Mouse (Mus musculus) ES-Bruce4 (cell line): ENCODE measurements at regions not wholly inside any gene's neighbourhood (a gene's known extent, or its start where the extent isn't known, plus 50 kb on each side); places are given as distances from the start of the nearest gene placed in this dataset.

Source experiments
- H3K27ac ChIP-seq: 2 replicates; pipeline ENCODE4 v1.5.1; 2012; ENCODE audit warnings: low read length, inconsistent platforms; ENCODE audit not compliant: insufficient read depth
- H3K27me3 ChIP-seq: 2 replicates; pipeline ENCODE4 v1.6.1; 2012; ENCODE audit warnings: mild to moderate bottlenecking, low read length, inconsistent platforms; ENCODE audit not compliant: control insufficient read depth, poor library complexity, insufficient read depth, severe bottlenecking
- H3K36me3 ChIP-seq: 2 replicates; pipeline ENCODE4 v1.6.1; 2012; ENCODE audit warnings: inconsistent platforms, mild to moderate bottlenecking, low read length, moderate library complexity; ENCODE audit not compliant: control insufficient read depth, poor library complexity, insufficient read depth, severe bottlenecking
- H3K4me1 ChIP-seq: one replicate; pipeline ENCODE4 v1.8.1; 2011; ENCODE audit warnings: low read length; ENCODE audit not compliant: control insufficient read depth, insufficient read depth
- H3K4me3 ChIP-seq: 2 replicates; pipeline ENCODE4 v1.5.1; 2011; ENCODE audit warnings: low read depth, mild to moderate bottlenecking, low read length
- H3K9ac ChIP-seq: 2 replicates; pipeline ENCODE4 v1.6.1; 2012; ENCODE audit warnings: low read depth, mild to moderate bottlenecking, inconsistent platforms; ENCODE audit not compliant: poor library complexity, severe bottlenecking
- H3K9me3 ChIP-seq: replicated peaks from 2 replicates; pipeline ENCODE4 v1.6.1; 2012; ENCODE audit warnings: mild to moderate bottlenecking, low read length, inconsistent platforms; ENCODE audit not compliant: control insufficient read depth, poor library complexity, insufficient read depth, severe bottlenecking
- CTCF ChIP-seq: IDR thresholded peaks from one replicate; pipeline ENCODE4 v1.8.1; 2011; ENCODE audit warnings: low read depth, low read length
- EP300 ChIP-seq: IDR thresholded peaks from 2 replicates; pipeline ENCODE4 v1.6.1; 2011; ENCODE audit warnings: low read depth, low read length; ENCODE audit not compliant: insufficient read depth
- POLR2A ChIP-seq: IDR thresholded peaks from one replicate; pipeline ENCODE4 v1.8.1; 2011; ENCODE audit warnings: low read length; ENCODE audit not compliant: insufficient read depth

DNA sequence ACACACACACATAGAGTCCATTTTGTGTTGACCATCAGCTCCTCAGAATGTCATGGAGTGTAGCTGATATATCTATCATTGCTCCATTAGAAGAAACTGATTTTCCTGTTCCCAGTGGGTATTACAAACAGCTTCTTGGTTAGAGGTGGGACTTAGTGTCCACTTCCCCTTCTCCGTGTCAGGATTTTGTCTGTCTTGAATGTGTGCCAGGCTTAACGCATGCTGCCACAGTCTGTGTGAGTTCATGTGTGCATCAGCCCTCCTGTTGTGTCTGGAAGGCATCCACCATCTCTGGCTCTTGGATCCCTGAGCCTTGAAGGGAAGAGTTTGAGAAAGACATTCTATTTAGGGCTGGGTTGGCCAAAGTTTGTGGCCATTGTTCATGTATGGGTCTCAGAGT lies 57.2 kb upstream of the Slc1a1 start:
- Histone ChIP-seq H3K27me3 (no peaks in the 10 kb centered on the region), H3K27ac (no peak overlapping the region), H3K9ac (no peak overlapping the region), H3K4me1 (no peaks in the 10 kb centered on the region), H3K9me3 (no peaks in the 10 kb centered on the region), H3K4me3 (no peak overlapping the region), H3K36me3 (no peaks in the 10 kb centered on the region)
- TF ChIP-seq CTCF = no peak
- no peak for TF ChIP-seq POLR2A
- no peak for TF ChIP-seq EP300

DNA sequence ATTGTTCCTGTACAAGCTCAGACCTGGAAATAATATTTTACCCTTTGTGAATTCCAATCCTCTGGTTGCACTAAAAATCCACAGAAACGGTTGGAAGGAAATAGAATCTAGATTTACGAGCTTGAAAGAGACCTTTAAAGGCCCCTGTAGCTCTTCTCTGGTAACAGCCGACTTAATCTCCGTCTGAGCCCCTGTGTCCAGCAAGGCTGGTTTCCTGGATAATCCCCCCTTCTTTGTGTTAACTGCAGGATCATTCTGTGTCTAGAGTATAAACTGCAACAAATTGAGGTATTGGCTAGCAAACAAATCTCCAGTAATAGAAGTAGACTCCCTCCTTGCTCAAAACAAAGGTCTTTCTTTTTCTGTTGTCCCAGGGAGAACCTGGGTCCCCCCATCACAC lies 56.5 kb upstream of the Slc1a1 start:
- H3K4me3 ChIP-seq = no peak overlapping the region
- H3K27me3 ChIP-seq = no peaks in the 10 kb centered on the region
- TF ChIP-seq CTCF (no peak), POLR2A (no peak)
- no peak overlapping the region for H3K27ac ChIP-seq
- H3K36me3 ChIP-seq = no peaks in the 10 kb centered on the region
- no peak overlapping the region for H3K9ac ChIP-seq
- H3K9me3 ChIP-seq = no peaks in the 10 kb centered on the region
- H3K4me1 ChIP-seq = no peaks in the 10 kb centered on the region

DNA sequence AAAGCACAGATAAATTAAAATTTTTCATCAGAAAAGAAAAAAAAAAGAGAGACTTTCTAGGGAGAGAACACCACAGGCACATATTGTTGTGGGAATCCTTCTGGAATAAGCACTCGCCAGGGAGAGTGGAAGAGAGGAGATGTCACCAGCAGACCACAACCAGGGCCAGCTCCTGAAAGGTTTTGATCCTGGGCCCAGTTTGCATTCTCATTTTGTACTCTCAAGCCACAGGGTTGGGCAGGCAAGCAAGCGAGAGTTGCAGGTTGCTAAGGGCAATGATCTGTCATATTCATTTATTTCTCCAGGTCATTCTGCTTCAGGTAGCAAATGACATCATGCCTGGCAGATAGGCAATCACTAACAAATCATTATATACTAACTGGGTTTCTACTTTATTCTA lies 52.9 kb upstream of the Slc1a1 start:
- no peak overlapping the region for H3K27ac ChIP-seq
- no peak overlapping the region for H3K4me3 ChIP-seq
- TF ChIP-seq EP300 = no peak
- no peak for TF ChIP-seq CTCF
- TF ChIP-seq POLR2A = no peak
- H3K27me3 ChIP-seq = no peaks in the 10 kb centered on the region
- H3K9ac ChIP-seq = no peak overlapping the region
- H3K9me3 ChIP-seq = no peaks in the 10 kb centered on the region
- H3K36me3 ChIP-seq = no peaks in the 10 kb centered on the region
- H3K4me1 ChIP-seq = no peaks in the 10 kb centered on the region
